Mouse (Mus musculus) neutrophil, adult 59 days (primary cell): ENCODE measurements around the gene Zfp991. TPM values are rescaled to one million over a fixed set of nuclear protein-coding genes. Genes with fewer than 3 reads are reported as not detected.

Experiments
- total RNA-seq, 2 experiments: library from RNA; stranded (reverse); gene quantifications; 1 replicate in 1 of 2; 2 replicates in 1 of 2; pipeline ENCODE4 v1.2.4; 2023

Gene Zfp991
- 10 to 100 TPM in 1 of 2 experiments, 1 to 10 TPM in 1; 7.5 to 10.6 TPM for total RNA-seq

GRCm38 (mm10) chr4:147131837-147132459 lies at the start of gene Zfp991:
Gene Zfp991 (plus strand): TSS chr4:147132038.

Other genes with a start within 250 kb of the Zfp991 start
- gene Gm21411, start 222.4 kb upstream of the Zfp991 start, total RNA-seq = not detected
- under 1 TPM in 1 of 2 experiments, not detected in 1; 0.26 TPM for gene Zfp989, start 160.1 kb upstream of the Zfp991 start, total RNA-seq
- under 1 TPM; 0.24 to 0.33 TPM for gene Rex2, start 110.2 kb upstream of the Zfp991 start, total RNA-seq
- not detected for gene Zfp988, start 173.6 kb downstream of the Zfp991 start, total RNA-seq
- gene Zfp978, start 229.3 kb downstream of the Zfp991 start, total RNA-seq = not detected